Mouse (Mus musculus) forebrain, embryonic 16.5 days (tissue): ENCODE measurements around the gene Cyb5d1. TPM values are rescaled to one million over a fixed set of nuclear protein-coding genes. Genes with fewer than 3 reads are reported as not detected.
"Not testable (repeated sequence)": the region's sequence is repeated elsewhere in the genome, so short reads cannot be mapped to it uniquely, and the experiment has no call there.

ENCODE experiments used
- ATAC-seq: fragments of 200-750 bp; cut with Nextera tagmentation; 2 replicates; pipeline ENCODE4 v1.8.0; 2017; ENCODE audit warnings: mild to moderate bottlenecking, moderate library complexity
- H3K27ac ChIP-seq: fragments of 300-500 bp; sonication (generic); 2 replicates; pipeline ENCODE4 v1.5.1; 2014; ENCODE audit warnings: low read length, control low read depth
- H3K27me3 ChIP-seq: fragments of 300-500 bp; sonication (generic); replicated peaks from 2 replicates; pipeline ENCODE4 v1.6.1; 2014; ENCODE audit warnings: low read length; ENCODE audit not compliant: control insufficient read depth, insufficient read depth
- H3K36me3 ChIP-seq: fragments of 300-500 bp; sonication (generic); 2 replicates; pipeline ENCODE4 v1.6.1; 2014; ENCODE audit not compliant: control insufficient read depth, insufficient read depth
- H3K4me1 ChIP-seq: fragments of 300-500 bp; sonication (generic); replicated peaks from 2 replicates; pipeline ENCODE4 v1.6.1; 2014; ENCODE audit warnings: low read length; ENCODE audit not compliant: control insufficient read depth, insufficient read depth
- H3K4me2 ChIP-seq: fragments of 300-500 bp; sonication (generic); 2 replicates; pipeline ENCODE4 v1.6.1; 2014; ENCODE audit warnings: mild to moderate bottlenecking, low read length, control low read depth
- H3K4me3 ChIP-seq: fragments of 300-500 bp; sonication (generic); replicated peaks from 2 replicates; pipeline ENCODE4 v1.5.1; 2014; ENCODE audit warnings: mild to moderate bottlenecking, low read length, control low read depth
- H3K9ac ChIP-seq: fragments of 300-500 bp; sonication (generic); replicated peaks from 2 replicates; pipeline ENCODE4 v1.6.1; 2014; ENCODE audit warnings: low read depth, low read length, control low read depth
- H3K9me3 ChIP-seq: fragments of 300-500 bp; sonication (generic); 2 replicates; pipeline ENCODE4 v1.6.1; 2016; ENCODE audit warnings: low read length; ENCODE audit not compliant: control insufficient read depth
- WGBS: fragments of 180-500 bp; shearing (Covaris S2); extraction: QIAGEN DNeasy Blood & Tissue Kit; methylation state at CpG from one replicate; pipeline ENCODE4 v1.1.7; 2014; 5-methylcytosine and 5-hydroxymethylcytosine counted together
- polyA plus RNA-seq: library from polyadenylated mRNA; unstranded; fragments of >200 nt; fragmentation: Nextera tagmentation; extraction: Ambion mirVana; gene quantifications from 2 replicates; pipeline ENCODE4 v1.2.1, GENCODE M21; 2015

The Cyb5d1 gene
- polyA plus RNA-seq, 1 experiment from 2014 or later = 44.2 TPM

- Histone ChIP-seq H3K4me2 (no peak overlapping the region), H3K9ac (no peak overlapping the region), H3K36me3 (peaks cover 44% of the 10 kb centered on the region), H3K9me3 (no peaks in the 10 kb centered on the region), H3K4me3 (no peak overlapping the region), H3K27me3 (no peaks in the 10 kb centered on the region), H3K4me1 (peaks cover 19% of the 10 kb centered on the region), H3K27ac (no peak overlapping the region)
- 24% methylated on average over 66 of the region's 66 CpGs for WGBS
- ATAC-seq = no peak
Observed at GRCm38 (mm10) chr11:69399201-69400082, 4.0 kb upstream of the Cyb5d1 start.

- no peaks in the 10 kb centered on the region for H3K27me3 ChIP-seq
- H3K36me3 ChIP-seq = peaks cover 37% of the 10 kb centered on the region
- H3K4me3 ChIP-seq = no peak overlapping the region
- H3K9me3 ChIP-seq = no peaks in the 10 kb centered on the region
- no peak overlapping the region for H3K4me2 ChIP-seq
- ATAC-seq = no peak
- no peak overlapping the region for H3K27ac ChIP-seq
- H3K4me1 ChIP-seq = peaks cover 23% of the 10 kb centered on the region
- WGBS = 25% methylated on average over 21 of the region's 21 CpGs
- H3K9ac ChIP-seq = no peak overlapping the region
Observed at GRCm38 (mm10) chr11:69398486-69399200, 3.2 kb upstream of the Cyb5d1 start.

GRCm38 (mm10) chr11:69398059-69398458 lies 2.6 kb upstream of the Cyb5d1 start, which contains the start of gene Tmem88:
Gene Tmem88 (minus strand): TSS chr11:69398234.
- no peak within 1 kb of the TSS; the same call in 1 of the 2 replicates for H3K4me3 ChIP-seq
- no peaks in the 10 kb centered on the region for H3K27me3 ChIP-seq
- no peak within 1 kb of the TSS for H3K27ac ChIP-seq
- peaks cover 23% of the 10 kb centered on the region for H3K4me1 ChIP-seq
- no peak for ATAC-seq
- no peak within 1 kb of the TSS for H3K4me2 ChIP-seq
- no peaks in the 10 kb centered on the region for H3K9me3 ChIP-seq
- WGBS = 12% methylated on average over 14 of the region's 16 CpGs
- peaks cover 31% of the 10 kb centered on the region for H3K36me3 ChIP-seq
- H3K9ac ChIP-seq = peak within 1 kb of the TSS; percentile 22; the same call in 1 of the 2 replicates

- Histone ChIP-seq H3K9me3 (no peaks in the 10 kb centered on the region), H3K4me1 (peaks cover 23% of the 10 kb centered on the region), H3K4me2 (no peak overlapping the region), H3K9ac (peak overlapping the region; percentile 22; the same call in 1 of the 2 replicates), H3K27me3 (no peaks in the 10 kb centered on the region), H3K27ac (no peak overlapping the region), H3K36me3 (peaks cover 29% of the 10 kb centered on the region), H3K4me3 (no peak overlapping the region; the same call in 1 of the 2 replicates)
- WGBS = 14% methylated on average over 24 of the region's 24 CpGs
- no peak for ATAC-seq
Observed at GRCm38 (mm10) chr11:69397581-69398057, 2.2 kb upstream of the Cyb5d1 start.

- H3K27me3 ChIP-seq = no peaks in the 10 kb centered on the region
- 0 out of 2 replicates have a peak overlapping the region, but pooled peaks have one; percentile 14 for H3K9ac ChIP-seq
- H3K9me3 ChIP-seq = no peaks in the 10 kb centered on the region
- peaks cover 23% of the 10 kb centered on the region for H3K36me3 ChIP-seq
- 26% methylated on average over 11 of the region's 11 CpGs for WGBS
- peak overlapping the region; percentile 78 for H3K4me2 ChIP-seq
- ATAC-seq = no peak
- peaks cover 23% of the 10 kb centered on the region for H3K4me1 ChIP-seq
- no peak overlapping the region for H3K4me3 ChIP-seq
- H3K27ac ChIP-seq = no peak overlapping the region
Observed at GRCm38 (mm10) chr11:69396772-69397171, 1.3 kb upstream of the Cyb5d1 start.

- Histone ChIP-seq H3K4me2 (peak overlapping the region; percentile 78), H3K9me3 (no peaks in the 10 kb centered on the region), H3K36me3 (peaks cover 13% of the 10 kb centered on the region), H3K4me3 (peak overlapping the region; percentile 65), H3K27ac (peak overlapping the region; percentile 99), H3K9ac (peak overlapping the region; percentile 97), H3K4me1 (peaks cover 18% of the 10 kb centered on the region), H3K27me3 (no peaks in the 10 kb centered on the region)
- whole genome bisulfite sequencing = under 1% methylated on average over 48 of the region's 48 CpGs
- ATAC-seq = peak; percentile 94
Observed at GRCm38 (mm10) chr11:69395634-69396373, 373 bp upstream of the Cyb5d1 start.

- Histone ChIP-seq H3K4me1 (peaks cover 24% of the 10 kb centered on the region), H3K4me3 (peak overlapping the region; percentile 65), H3K9ac (peak overlapping the region; percentile 97), H3K4me2 (peak overlapping the region; percentile 56)
- not testable (repeated sequence) for H3K27me3 ChIP-seq, H3K36me3 ChIP-seq, H3K9me3 ChIP-seq, H3K27ac ChIP-seq, ATAC-seq
- WGBS = under 1% methylated on average over 31 of the region's 31 CpGs
Observed at GRCm38 (mm10) chr11:69394591-69395167, 752 bp downstream of the Cyb5d1 start.

GRCm38 (mm10) chr11:69390400-69391034 lies 4.9 kb downstream of the Cyb5d1 start:
- no peaks in the 10 kb centered on the region for H3K9me3 ChIP-seq
- WGBS = 51% methylated on average over 10 of the region's 10 CpGs
- H3K36me3 ChIP-seq = no peaks in the 10 kb centered on the region
- H3K9ac ChIP-seq = no peak overlapping the region
- H3K4me2 ChIP-seq = no peak overlapping the region
- no peak overlapping the region for H3K4me3 ChIP-seq
- H3K27ac ChIP-seq = no peak overlapping the region
- ATAC-seq = peak; percentile 17; the same call in 1 of the 2 replicates
- peaks cover 15% of the 10 kb centered on the region for H3K4me1 ChIP-seq
- H3K27me3 ChIP-seq = no peaks in the 10 kb centered on the region
